Mouse (Mus musculus): ENCODE results near the gene Tubb4b. TPM values are rescaled to one million over a fixed set of nuclear protein-coding genes. Genes with fewer than 3 reads are reported as not detected.

Tubb4b gene
- polyA plus RNA-seq, 1 experiment = 359 TPM

DNA sequence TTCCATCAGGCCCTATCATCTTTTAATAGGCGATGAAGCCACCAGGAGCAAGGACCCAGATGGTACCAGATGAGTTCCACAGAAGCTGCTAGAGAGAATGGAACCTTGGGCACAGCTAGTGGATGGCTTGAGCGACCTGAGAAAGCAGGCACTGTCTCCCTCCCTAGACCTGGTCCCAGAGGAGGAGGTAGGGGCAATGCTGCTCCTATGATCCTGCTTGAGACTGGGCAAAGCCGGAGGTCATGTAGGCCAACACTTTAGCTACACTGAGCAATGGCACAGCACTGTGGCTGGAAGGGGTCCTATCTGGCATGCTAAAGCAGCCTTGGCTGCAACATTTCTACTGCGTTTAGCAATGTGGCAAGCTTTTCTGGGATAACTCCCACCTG lies 48.8 kb downstream of the Tubb4b start:
- Histone ChIP-seq H3ac (ENCODE audit: control insufficient read depth, insufficient read length) (no peak overlapping the region), H3K4me2 (ENCODE audit: low read depth) (no peak overlapping the region), H3K27me3 (ENCODE audit: control insufficient read depth, insufficient read depth, insufficient read length) (no peaks in the 10 kb centered on the region), H3K4me3 (no peak overlapping the region), H3K36me3 (ENCODE audit: control insufficient read depth, insufficient read depth) (no peaks in the 10 kb centered on the region), H3K79me2 (ENCODE audit: control insufficient read depth, insufficient read depth) (no peaks in the 10 kb centered on the region)
- TF ChIP-seq USF1 (IDR thresholded peaks at IDR 0.05; ENCODE audit: low read depth) (no peak), CEBPB (IDR thresholded peaks at IDR 0.05; ENCODE audit: insufficient read depth, poor library complexity, severe bottlenecking) (no peak), TCF3 (IDR thresholded peaks at IDR 0.05; ENCODE audit: insufficient read length, low read depth) (no peak), MYOD1 (IDR thresholded peaks at IDR 0.05; ENCODE audit: control insufficient read depth in 1 of 3, insufficient read length in 2 of 3, low read depth in 2 of 3) (no peak)

DNA sequence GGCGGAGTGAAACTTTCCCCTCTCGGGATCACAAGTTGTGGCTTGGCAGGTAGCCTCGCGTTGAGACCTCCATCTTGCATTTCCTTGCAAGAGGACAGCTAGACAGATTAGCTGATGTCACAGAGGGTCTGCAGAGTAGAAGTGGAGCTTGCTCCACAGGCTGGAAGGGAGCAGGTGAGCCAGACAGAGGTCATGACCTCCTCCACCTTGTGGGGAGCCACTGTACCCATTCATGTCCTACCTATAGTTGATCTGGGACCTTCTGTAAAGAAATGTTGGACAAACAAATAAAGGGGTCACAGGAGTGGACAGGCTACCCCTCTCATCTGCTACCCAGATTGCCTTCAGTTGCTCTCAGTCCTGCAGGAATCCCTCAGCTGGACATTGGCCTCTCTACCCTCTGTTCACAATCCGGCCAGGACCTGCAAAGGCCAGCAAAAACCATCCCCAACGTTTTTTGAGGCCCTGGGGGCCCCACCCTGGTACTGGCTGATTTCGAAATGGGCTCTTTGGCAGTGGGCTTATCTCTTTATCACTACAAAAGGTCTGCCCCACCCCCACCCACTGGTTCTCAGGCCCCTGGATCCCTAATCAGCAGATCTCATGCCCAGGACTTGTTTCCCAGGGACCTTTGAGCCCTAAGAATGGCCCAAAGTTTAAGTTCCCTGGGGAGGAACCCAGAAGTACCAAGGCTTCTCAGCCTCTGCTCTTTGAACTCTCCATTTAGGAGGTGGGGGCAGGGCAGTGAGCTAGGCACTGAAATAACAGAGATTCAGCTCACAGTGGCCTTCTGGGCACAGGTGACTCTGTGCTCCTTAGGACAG lies 49.4 kb downstream of the Tubb4b start:
- H3K36me3 ChIP-seq (ENCODE audit: control insufficient read depth, insufficient read depth) = no peaks in the 10 kb centered on the region
- H3K4me2 ChIP-seq (ENCODE audit: low read depth) = no peak overlapping the region
- no peaks in the 10 kb centered on the region for H3K79me2 ChIP-seq (ENCODE audit: control insufficient read depth, insufficient read depth)
- H3ac ChIP-seq (ENCODE audit: control insufficient read depth, insufficient read length) = no peak overlapping the region
- H3K4me3 ChIP-seq = no peak overlapping the region
- TF ChIP-seq TCF12 (IDR thresholded peaks at IDR 0.05; ENCODE audit: insufficient read depth, poor library complexity, severe bottlenecking) (no peak), E2F4 (IDR thresholded peaks at IDR 0.05; ENCODE audit: insufficient read depth) (no peak), USF1 (IDR thresholded peaks at IDR 0.05; ENCODE audit: low read depth) (no peak), POLR2AphosphoS2 (IDR thresholded peaks at IDR 0.05; ENCODE audit: insufficient read length, low read depth) (no peak), CEBPB (IDR thresholded peaks at IDR 0.05; ENCODE audit: insufficient read depth, poor library complexity, severe bottlenecking) (no peak), MYOG (IDR thresholded peaks at IDR 0.05; ENCODE audit: control insufficient read depth in 1 of 3, insufficient read depth in 1 of 3, insufficient read length in 2 of 3, low read depth in 2 of 3) (no peak), REST (IDR thresholded peaks at IDR 0.05; ENCODE audit: insufficient read depth, insufficient read length) (no peak), TCF3 (IDR thresholded peaks at IDR 0.05; ENCODE audit: insufficient read length, low read depth) (no peak), SRF (IDR thresholded peaks at IDR 0.05; ENCODE audit: control insufficient read depth, insufficient read length, low read depth) (no peak), POLR2A (IDR thresholded peaks at IDR 0.05; ENCODE audit: insufficient read length, low read depth) (no peak), MYOD1 (IDR thresholded peaks at IDR 0.05; ENCODE audit: control insufficient read depth in 1 of 3, insufficient read length in 2 of 3, low read depth in 2 of 3) (no peak), MAX (IDR thresholded peaks at IDR 0.05; ENCODE audit: low read depth) (no peak)
- no peaks in the 10 kb centered on the region for H3K27me3 ChIP-seq (ENCODE audit: control insufficient read depth, insufficient read depth, insufficient read length)

DNA sequence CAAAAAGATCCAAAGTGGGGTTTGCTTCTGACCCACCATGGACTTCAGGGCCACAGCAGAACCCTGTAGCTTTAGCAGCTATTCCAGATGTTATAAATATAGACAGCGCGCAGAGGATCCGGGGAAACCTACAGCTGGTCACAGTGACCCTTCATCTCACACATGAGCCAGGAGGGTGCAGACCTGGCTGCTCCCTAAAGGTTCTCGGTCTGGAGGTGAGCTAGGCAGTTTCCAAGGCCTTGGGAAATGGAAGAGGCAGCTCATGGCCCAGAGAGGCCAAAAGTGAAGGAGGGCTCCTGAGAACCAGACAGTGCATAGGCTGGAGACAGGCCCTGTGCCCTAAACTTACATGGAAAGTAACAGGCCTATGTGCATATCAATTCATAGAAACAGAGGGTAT lies 50.7 kb downstream of the Tubb4b start:
- H3K79me2 ChIP-seq (ENCODE audit: control insufficient read depth, insufficient read depth) = no peaks in the 10 kb centered on the region
- H3K4me2 ChIP-seq (ENCODE audit: low read depth) = no peak overlapping the region
- H3K27me3 ChIP-seq (ENCODE audit: control insufficient read depth, insufficient read depth, insufficient read length) = no peaks in the 10 kb centered on the region
- no peak overlapping the region for H3ac ChIP-seq (ENCODE audit: control insufficient read depth, insufficient read length)
- no peak overlapping the region for H3K4me3 ChIP-seq
- no peak for TF ChIP-seq TCF12 (IDR thresholded peaks at IDR 0.05; ENCODE audit: insufficient read depth, poor library complexity, severe bottlenecking)
- no peaks in the 10 kb centered on the region for H3K36me3 ChIP-seq (ENCODE audit: control insufficient read depth, insufficient read depth)

DNA sequence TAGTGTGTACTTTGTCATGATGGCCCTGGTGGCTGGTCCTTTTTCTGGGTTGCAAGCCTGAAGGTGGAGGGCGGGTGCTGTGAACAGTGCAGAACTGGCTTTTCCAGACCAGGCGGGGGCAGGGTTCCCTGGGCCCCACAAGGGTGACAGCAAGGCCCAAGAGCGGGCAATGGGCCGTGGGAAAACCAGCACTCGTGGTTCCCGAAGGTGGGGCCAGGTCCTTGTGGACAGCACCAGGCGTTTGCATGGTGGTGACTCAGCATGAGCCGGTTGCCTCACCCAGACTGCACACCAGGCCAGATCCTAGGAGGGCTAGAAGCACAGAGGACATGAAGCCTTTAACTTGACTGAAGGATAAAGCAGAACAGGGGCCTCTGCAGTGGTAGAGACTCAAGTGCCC lies 51.9 kb downstream of the Tubb4b start:
- Histone ChIP-seq H3K4me3 (no peak overlapping the region), H3ac (ENCODE audit: control insufficient read depth, insufficient read length) (no peak overlapping the region), H3K27me3 (ENCODE audit: control insufficient read depth, insufficient read depth, insufficient read length) (no peaks in the 10 kb centered on the region), H3K36me3 (ENCODE audit: control insufficient read depth, insufficient read depth) (no peaks in the 10 kb centered on the region), H3K4me2 (ENCODE audit: low read depth) (peak overlapping the region; percentile 39), H3K79me2 (ENCODE audit: control insufficient read depth, insufficient read depth) (no peaks in the 10 kb centered on the region)
- TF ChIP-seq CEBPB (IDR thresholded peaks at IDR 0.05; ENCODE audit: insufficient read depth, poor library complexity, severe bottlenecking) (peak; percentile 49; the same call in 1 of the 2 replicates), TCF12 (IDR thresholded peaks at IDR 0.05; ENCODE audit: insufficient read depth, poor library complexity, severe bottlenecking) (no peak), POLR2A (IDR thresholded peaks at IDR 0.05; ENCODE audit: insufficient read length, low read depth) (no peak), E2F4 (IDR thresholded peaks at IDR 0.05; ENCODE audit: insufficient read depth) (no peak), USF1 (IDR thresholded peaks at IDR 0.05; ENCODE audit: low read depth) (no peak), POLR2AphosphoS2 (IDR thresholded peaks at IDR 0.05; ENCODE audit: insufficient read length, low read depth) (no peak)

Other genes with a start within 250 kb of the Tubb4b start
- 79.7 TPM for gene Mrpl41, start 249.6 kb downstream of the Tubb4b start, polyA plus RNA-seq (2012; fragmentation: generic; extraction: Trizol)
- 8.8 TPM for gene Pnpla7, start 248.7 kb downstream of the Tubb4b start, polyA plus RNA-seq (2012; fragmentation: generic; extraction: Trizol)
- gene Nsmf, start 170.3 kb downstream of the Tubb4b start, polyA plus RNA-seq (2012; fragmentation: generic; extraction: Trizol) = 33.7 TPM
- gene Entpd8, start 144.4 kb downstream of the Tubb4b start, polyA plus RNA-seq (2012; fragmentation: generic; extraction: Trizol) = not detected
- not detected for gene Noxa1, start 129.6 kb downstream of the Tubb4b start, polyA plus RNA-seq (2012; fragmentation: generic; extraction: Trizol)
- gene Nrarp, start 43.9 kb downstream of the Tubb4b start, polyA plus RNA-seq (2012; fragmentation: generic; extraction: Trizol) = 1.3 TPM
- gene Tor4a, start 27.8 kb downstream of the Tubb4b start, polyA plus RNA-seq (2012; fragmentation: generic; extraction: Trizol) = 9.2 TPM
- 55.8 TPM for gene Nelfb, start 13.2 kb downstream of the Tubb4b start, polyA plus RNA-seq (2012; fragmentation: generic; extraction: Trizol)
- gene Stpg3, start 10.1 kb downstream of the Tubb4b start, polyA plus RNA-seq (2012; fragmentation: generic; extraction: Trizol) = not detected
- 0.48 TPM for gene Fam166a, start 6.0 kb downstream of the Tubb4b start, polyA plus RNA-seq (2012; fragmentation: generic; extraction: Trizol)
- gene Slc34a3, start 9.7 kb upstream of the Tubb4b start, polyA plus RNA-seq (2012; fragmentation: generic; extraction: Trizol) = not detected
- not detected for gene Rnf224, start 12.1 kb upstream of the Tubb4b start, polyA plus RNA-seq (2012; fragmentation: generic; extraction: Trizol)
- gene Rnf208, start 17.6 kb upstream of the Tubb4b start, polyA plus RNA-seq (2012; fragmentation: generic; extraction: Trizol) = 0.59 TPM
- gene Cysrt1, start 17.8 kb upstream of the Tubb4b start, polyA plus RNA-seq (2012; fragmentation: generic; extraction: Trizol) = not detected
- 4.5 TPM for gene AL732309.1, start 22.2 kb upstream of the Tubb4b start, polyA plus RNA-seq (2012; fragmentation: generic; extraction: Trizol)
- gene Tmem203, start 30.7 kb upstream of the Tubb4b start, polyA plus RNA-seq (2012; fragmentation: generic; extraction: Trizol) = 47.2 TPM
- gene Tprn, start 37.9 kb upstream of the Tubb4b start, polyA plus RNA-seq (2012; fragmentation: generic; extraction: Trizol) = 5.5 TPM
- 106 TPM for gene Ssna1, start 47.7 kb upstream of the Tubb4b start, polyA plus RNA-seq (2012; fragmentation: generic; extraction: Trizol)
- 97.9 TPM for gene Anapc2, start 47.8 kb upstream of the Tubb4b start, polyA plus RNA-seq (2012; fragmentation: generic; extraction: Trizol)
- 0.40 TPM for gene Tmem210, start 63.4 kb upstream of the Tubb4b start, polyA plus RNA-seq (2012; fragmentation: generic; extraction: Trizol)
- 1.6 TPM for gene Lrrc26, start 65.2 kb upstream of the Tubb4b start, polyA plus RNA-seq (2012; fragmentation: generic; extraction: Trizol)
- 0.12 TPM for gene Grin1, start 94.5 kb upstream of the Tubb4b start, polyA plus RNA-seq (2012; fragmentation: generic; extraction: Trizol)
- 46.3 TPM for gene Man1b1, start 107.6 kb upstream of the Tubb4b start, polyA plus RNA-seq (2012; fragmentation: generic; extraction: Trizol)
- 43.0 TPM for gene Dpp7, start 131.7 kb upstream of the Tubb4b start, polyA plus RNA-seq (2012; fragmentation: generic; extraction: Trizol)
- gene Uap1l1, start 141.0 kb upstream of the Tubb4b start, polyA plus RNA-seq (2012; fragmentation: generic; extraction: Trizol) = 68.3 TPM
- gene Sapcd2, start 147.6 kb upstream of the Tubb4b start, polyA plus RNA-seq (2012; fragmentation: generic; extraction: Trizol) = 10.4 TPM
- 0.89 TPM for gene Entpd2, start 171.2 kb upstream of the Tubb4b start, polyA plus RNA-seq (2012; fragmentation: generic; extraction: Trizol)
- 114 TPM for gene Npdc1, start 174.6 kb upstream of the Tubb4b start, polyA plus RNA-seq (2012; fragmentation: generic; extraction: Trizol)
- 0.08 TPM for gene Fut7, start 198.6 kb upstream of the Tubb4b start, polyA plus RNA-seq (2012; fragmentation: generic; extraction: Trizol)
- 9.8 TPM for gene Abca2, start 204.0 kb upstream of the Tubb4b start, polyA plus RNA-seq (2012; fragmentation: generic; extraction: Trizol)
- gene Clic3, start 232.1 kb upstream of the Tubb4b start, polyA plus RNA-seq (2012; fragmentation: generic; extraction: Trizol) = 13.5 TPM
- gene Paxx, start 236.4 kb upstream of the Tubb4b start, polyA plus RNA-seq (2012; fragmentation: generic; extraction: Trizol) = 64.3 TPM
- gene Ptgds, start 245.3 kb upstream of the Tubb4b start, polyA plus RNA-seq (2012; fragmentation: generic; extraction: Trizol) = 9.8 TPM

Measured in myocyte (in vitro differentiated cells).